Mouse (Mus musculus) c-Kit-negative CD71-positive TER-119-positive erythroid progenitor cells, embryonic 14.5 days (primary cell): ENCODE data around the gene Kremen1.

Source experiments
- DNase-seq: peaks from one replicate; pipeline ENCODE4 v3.0.0-alpha.2; 2013; ENCODE audit warnings: low read depth, low spot score

Kremen1 gene

DNA sequence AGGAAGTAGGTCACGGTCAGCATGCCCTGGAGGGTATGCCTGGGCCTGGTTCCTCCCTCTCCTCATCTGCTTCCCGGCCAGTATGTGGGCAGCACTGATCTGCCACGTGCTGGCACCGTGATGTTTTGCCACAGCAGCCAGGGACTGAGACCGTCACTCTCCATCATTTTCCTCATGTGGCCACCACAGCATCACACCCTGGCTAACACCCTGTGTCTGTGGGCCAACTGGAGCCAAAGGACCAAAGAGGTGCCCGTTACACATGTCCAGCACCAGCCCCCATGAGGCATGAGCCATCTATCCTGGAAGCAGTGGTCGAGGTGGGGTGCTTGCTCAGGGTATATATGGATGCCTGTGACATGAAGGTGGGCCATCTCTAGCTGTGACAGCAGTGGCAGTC lies 86.2 kb downstream of the Kremen1 start:
- DNase-seq = no peak

- no peak for DNase-seq
Measured at GRCm38 (mm10) chr11:5172861-5173260, 88.5 kb downstream of the Kremen1 start.

DNA sequence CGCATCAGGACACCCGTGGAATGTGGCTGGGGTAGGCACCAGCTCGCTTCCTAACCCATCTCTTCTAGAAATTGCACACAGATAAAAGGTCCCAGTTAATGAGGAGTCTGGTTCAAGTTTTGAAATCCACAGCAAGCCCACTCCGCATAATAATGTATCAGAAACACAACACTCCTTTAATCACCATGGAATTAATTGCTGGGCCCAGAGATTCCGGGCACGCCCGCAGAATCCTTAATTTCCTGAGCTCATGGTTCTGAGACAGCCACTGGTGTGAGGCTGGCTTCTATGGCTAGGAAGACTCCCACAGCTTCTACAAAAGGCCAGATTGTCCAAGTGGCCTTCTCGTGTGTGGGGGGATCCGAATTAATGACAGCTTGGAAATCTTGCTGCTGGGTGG lies 94.0 kb downstream of the Kremen1 start:
- no peak for DNase-seq

DNA sequence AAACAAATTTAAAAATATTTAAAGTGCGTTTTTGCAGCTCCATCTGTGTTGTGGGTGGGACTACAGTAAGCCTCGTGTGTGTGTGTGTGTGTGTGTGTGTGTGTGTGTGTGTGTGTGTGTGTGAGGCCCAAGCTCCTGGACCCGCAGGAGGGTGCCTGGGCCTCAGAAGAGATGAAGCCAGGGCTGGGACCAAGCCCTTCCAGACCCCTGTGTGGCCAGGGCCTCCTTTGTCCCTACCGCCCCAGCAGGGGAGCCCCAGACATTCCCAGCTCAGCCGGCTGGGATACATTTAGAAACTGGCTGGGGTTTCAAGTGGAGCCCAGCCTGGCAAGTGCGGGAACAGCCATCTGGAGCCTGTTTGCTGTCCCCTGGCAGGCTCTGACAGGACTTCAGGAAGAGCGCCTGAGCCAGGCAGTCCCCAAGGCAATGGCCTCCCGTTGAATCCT lies 95.9 kb downstream of the Kremen1 start:
- no peak for DNase-seq

DNA sequence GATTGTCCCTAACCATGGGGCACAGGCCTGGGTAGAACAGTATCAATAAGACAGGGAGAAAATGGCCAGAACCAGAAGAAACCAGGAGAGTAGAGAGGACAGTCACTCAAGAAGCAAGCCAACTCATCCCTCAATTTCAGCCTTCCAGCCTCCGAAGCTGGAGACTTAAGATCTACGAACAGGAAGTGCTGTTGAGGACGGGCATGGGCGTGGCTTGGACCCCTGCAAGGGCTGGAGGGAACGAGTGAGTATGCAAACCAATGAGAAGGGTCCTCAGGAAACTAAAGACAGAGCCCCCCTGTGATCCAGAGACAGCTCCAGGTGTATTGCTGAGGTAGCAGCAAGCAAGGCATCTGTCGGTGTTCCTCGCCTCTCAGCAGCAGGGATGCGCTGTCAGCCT lies 97.0 kb downstream of the Kremen1 start:
- DNase-seq = no peak

DNA sequence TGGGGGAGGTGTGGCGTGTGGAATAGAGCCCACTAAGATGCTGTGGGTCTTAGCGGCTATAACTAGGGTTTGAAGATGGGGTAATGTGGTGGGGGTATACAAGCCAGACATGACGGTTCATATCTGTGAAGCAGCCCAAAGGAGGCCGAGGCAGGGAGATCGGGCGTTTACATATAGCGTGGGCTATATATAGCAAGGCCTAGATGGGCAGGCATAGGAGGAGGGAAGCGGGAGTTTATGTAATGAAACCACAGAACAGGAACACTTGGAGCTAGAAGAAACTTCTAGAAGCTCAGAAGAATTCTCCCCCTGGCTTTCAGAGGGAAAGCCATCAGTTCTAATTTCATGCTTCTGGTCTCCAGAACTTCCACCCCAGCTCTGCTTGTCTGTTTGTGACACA lies 97.9 kb downstream of the Kremen1 start:
- no peak for DNase-seq

DNA sequence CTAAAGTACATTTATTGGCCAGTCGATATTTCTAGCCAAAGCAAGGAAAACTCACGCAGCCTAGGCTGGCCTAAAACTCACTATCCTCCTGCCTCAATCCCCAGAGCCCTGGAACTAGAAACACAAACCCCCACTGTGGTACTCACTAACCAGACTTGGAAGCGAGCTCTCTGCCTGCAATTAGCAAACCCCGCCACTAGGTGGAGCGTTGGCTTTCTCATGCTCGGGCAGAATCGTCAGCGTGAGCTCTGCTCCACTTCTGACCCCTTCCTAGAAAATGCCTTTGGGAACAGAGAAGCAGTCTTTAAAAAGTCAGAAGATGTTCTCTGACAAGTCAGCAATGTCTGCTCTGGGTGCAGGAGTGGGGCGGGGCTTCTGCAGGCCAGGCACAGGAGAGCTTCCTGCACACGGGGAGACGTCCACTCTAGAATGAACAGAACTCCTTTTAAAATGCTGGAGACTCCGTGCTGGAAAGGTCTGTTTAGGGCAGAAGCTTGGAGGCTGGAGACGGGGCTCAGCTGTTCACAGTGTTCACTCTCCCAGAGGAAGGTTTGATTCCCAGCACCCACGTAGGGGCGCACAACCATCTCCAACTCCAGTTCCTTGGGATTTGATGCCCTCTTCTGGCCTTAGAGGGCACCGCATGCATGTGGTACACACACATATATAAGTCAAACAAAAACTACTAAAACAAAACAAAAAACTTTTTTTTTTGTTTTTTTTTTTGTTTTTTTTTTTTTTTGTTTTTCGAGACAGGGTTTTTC lies 100.5 kb downstream of the Kremen1 start:
- DNase-seq = peak; percentile 25

DNA sequence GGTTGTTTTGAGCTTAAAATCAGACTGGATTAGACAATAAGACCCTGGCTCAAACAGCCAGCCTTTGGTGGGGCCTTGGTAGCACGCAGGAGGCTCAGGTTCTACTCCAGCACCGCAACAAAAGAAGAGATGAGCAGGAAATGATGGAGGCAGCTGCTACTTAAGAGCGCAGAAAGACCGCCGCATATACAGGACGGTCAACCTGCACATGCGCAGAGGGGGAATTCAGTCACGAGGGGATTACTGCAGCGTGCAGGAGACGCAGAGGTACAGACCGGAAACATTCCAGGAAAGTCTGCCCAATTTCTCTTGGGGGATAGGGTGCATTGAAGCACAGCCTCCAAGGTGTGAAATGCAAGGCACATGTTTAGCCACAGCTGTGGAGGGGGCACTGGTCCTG lies 103.3 kb downstream of the Kremen1 start:
- DNase-seq = no peak

- no peak for DNase-seq
Measured at GRCm38 (mm10) chr11:5154961-5155805, 106.2 kb downstream of the Kremen1 start.

GRCm38 (mm10) chr11:5151680-5152337 lies 109.5 kb downstream of the Kremen1 start, which contains the start of gene Emid1:
TSS of gene Emid1 (minus strand) at chr11:5152257.
- DNase-seq = no peak

DNA sequence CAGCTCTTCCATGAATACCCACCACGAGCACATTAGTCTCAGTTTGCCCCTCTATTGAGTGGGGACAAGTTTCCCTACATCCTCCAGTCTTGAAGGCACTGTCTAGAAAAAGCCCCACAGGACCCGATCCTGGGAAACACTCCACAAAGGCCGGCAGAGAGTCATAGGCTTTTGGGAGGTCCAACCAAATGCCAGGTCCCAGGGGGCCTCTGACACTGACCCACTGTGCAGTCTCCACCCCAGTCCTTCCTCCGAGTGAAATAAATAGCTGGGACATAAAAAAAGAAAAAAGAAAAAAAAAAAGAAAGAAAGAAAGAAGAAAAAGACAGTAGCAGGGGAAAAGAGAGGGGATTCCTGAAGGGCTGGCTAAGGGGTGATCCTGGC lies 110.1 kb downstream of the Kremen1 start:
- no peak for DNase-seq

- no peak for DNase-seq
Measured at GRCm38 (mm10) chr11:5150416-5151246, 110.7 kb downstream of the Kremen1 start.

GRCm38 (mm10) chr11:5149955-5150354 lies 111.4 kb downstream of the Kremen1 start:
- DNase-seq = no peak

GRCm38 (mm10) chr11:5149249-5149648 lies 112.1 kb downstream of the Kremen1 start:
- DNase-seq = no peak

- DNase-seq = no peak
Measured at GRCm38 (mm10) chr11:5145600-5145999, 115.8 kb downstream of the Kremen1 start.

DNA sequence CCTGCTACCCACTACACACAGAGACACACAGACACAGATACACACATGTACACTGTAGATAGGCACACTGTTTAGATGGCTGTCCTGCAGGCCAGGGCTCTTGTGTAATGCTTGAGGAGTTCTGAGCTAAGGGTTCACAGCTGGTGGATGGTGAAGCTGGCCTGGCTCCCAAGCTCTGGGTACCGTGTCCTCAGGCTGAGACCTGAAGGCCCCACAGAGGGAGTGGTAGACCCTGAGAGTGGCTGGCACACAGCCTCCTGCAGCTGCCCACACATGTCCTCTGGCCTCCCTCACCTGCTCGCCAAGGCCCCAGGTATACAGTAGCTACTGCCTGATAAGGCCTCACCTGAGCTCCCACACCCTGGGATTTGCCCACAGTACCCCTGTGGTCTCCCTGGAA lies 119.4 kb downstream of the Kremen1 start:
- DNase-seq = no peak
